Mouse (Mus musculus) CH12.LX (cell line): ENCODE data around the gene Lysmd3. TPM values are rescaled to one million over a fixed set of nuclear protein-coding genes. Genes with fewer than 3 reads are reported as not detected.
A peak's percentile ranks its signal among the peaks of the same experiment; 100 is the strongest.

Experiments used
- DNase-seq: peaks from one replicate; pipeline ENCODE4 v3.0.0-alpha.2; 2013; ENCODE audit errors: extremely low read depth
- H3K27ac ChIP-seq: 2 replicates; pipeline ENCODE4 v1.5.1; 2012; ENCODE audit warnings: low read depth, mild to moderate bottlenecking, control low read depth, moderate library complexity; ENCODE audit not compliant: insufficient read depth
- H3K27me3 ChIP-seq: replicated peaks from 2 replicates; pipeline ENCODE3; 2012; ENCODE audit warnings: inconsistent platforms
- H3K36me3 ChIP-seq, 2 experiments: replicated peaks in 1 of 2; 2 replicates each; pipeline versions ENCODE3 to v1.6.1; 2012; ENCODE audit warnings: inconsistent platforms in 1 of 2, low read length in 1 of 2, mild to moderate bottlenecking in 1 of 2, mixed read lengths in 1 of 2, moderate library complexity in 1 of 2; ENCODE audit not compliant: control insufficient read depth in 1 of 2, insufficient read depth in 1 of 2
- H3K4me1 ChIP-seq, 2 experiments: 2 replicates each; pipeline ENCODE4 v1.6.1; 2012; ENCODE audit warnings: inconsistent platforms in 1 of 2, moderate library complexity in 1 of 2; ENCODE audit not compliant: insufficient read depth in 2 of 2, control insufficient read depth in 1 of 2
- H3K4me2 ChIP-seq: 2 replicates; pipeline ENCODE4 v1.6.1; 2012; ENCODE audit warnings: low read depth, mild to moderate bottlenecking, control low read depth; ENCODE audit not compliant: poor library complexity, insufficient read depth, severe bottlenecking
- H3K4me3 ChIP-seq, 3 experiments: fragments of 150-350 bp in 1 of 3; sonication (generic) in 1 of 3; replicated peaks in 1 of 3; 2 replicates each; pipeline versions ENCODE3 to v1.5.1; 2011 to 2012; ENCODE audit warnings: low read depth in 2 of 3, low read length in 2 of 3, mild to moderate bottlenecking in 2 of 3, moderate library complexity in 2 of 3, control low read depth in 1 of 3, improper control_type of control experiment in 1 of 3, inconsistent platforms in 1 of 3, mixed read lengths in 1 of 3; ENCODE audit not compliant: poor library complexity in 1 of 3
- H3K79me2 ChIP-seq: replicated peaks from 2 replicates; pipeline ENCODE4 v1.6.1; 2012; ENCODE audit warnings: mild to moderate bottlenecking, moderate library complexity; ENCODE audit not compliant: control insufficient read depth, poor library complexity, insufficient read depth, severe bottlenecking; ENCODE audit errors: extremely low read depth
- H3K9ac ChIP-seq: 2 replicates; pipeline ENCODE4 v1.6.1; 2012; ENCODE audit warnings: low read depth, mild to moderate bottlenecking, control low read depth, moderate library complexity; ENCODE audit not compliant: insufficient read depth
- H3K9me3 ChIP-seq: replicated peaks from 2 replicates; pipeline ENCODE3; 2012; ENCODE audit warnings: low read length, inconsistent platforms, mixed read lengths
- BHLHE40 ChIP-seq: IDR thresholded peaks from 2 replicates; pipeline ENCODE4 v1.6.1; 2011; ENCODE audit warnings: mild to moderate bottlenecking, low read depth, low read length, improper control_type of control experiment
- CTCF ChIP-seq, 2 experiments: IDR thresholded peaks in 1 of 2; conservative IDR thresholded peaks in 1 of 2; 2 replicates each; pipeline ENCODE4 v1.5.1; 2011 to 2012; ENCODE audit warnings: low read depth in 2 of 2, low read length in 2 of 2, improper control_type of control experiment in 1 of 2, inconsistent platforms in 1 of 2, mild to moderate bottlenecking in 1 of 2, moderate library complexity in 1 of 2
- ELF1 ChIP-seq: IDR thresholded peaks from 2 replicates; pipeline ENCODE4 v1.6.1; 2014; ENCODE audit warnings: low read depth, mild to moderate bottlenecking, inconsistent platforms, low read length, improper control_type of control experiment
- EP300 ChIP-seq: IDR thresholded peaks from 2 replicates; pipeline ENCODE4 v1.6.1; 2011; ENCODE audit warnings: low read length, improper control_type of control experiment
- ETS1 ChIP-seq: conservative IDR thresholded peaks from 2 replicates; pipeline ENCODE4 v1.6.1; 2012; ENCODE audit warnings: low read depth, mild to moderate bottlenecking, inconsistent platforms, low read length, improper control_type of control experiment, moderate library complexity
- IRF4 ChIP-seq: IDR thresholded peaks from 2 replicates; pipeline ENCODE4 v1.6.1; 2014; ENCODE audit warnings: low read depth, mild to moderate bottlenecking, inconsistent platforms, low read length, improper control_type of control experiment
- KAT2A ChIP-seq: IDR thresholded peaks from 2 replicates; pipeline ENCODE4 v1.6.1; 2012; ENCODE audit warnings: low read length, improper control_type of control experiment, inconsistent platforms; ENCODE audit not compliant: insufficient replicate concordance
- MAX ChIP-seq: IDR thresholded peaks from 2 replicates; pipeline ENCODE4 v1.6.1; 2011; ENCODE audit warnings: low read length, improper control_type of control experiment
- MAZ ChIP-seq: IDR thresholded peaks from 2 replicates; pipeline ENCODE4 v1.6.1; 2012; ENCODE audit warnings: low read depth, mild to moderate bottlenecking, inconsistent platforms, low read length, improper control_type of control experiment, moderate library complexity
- MXI1 ChIP-seq: IDR thresholded peaks from 2 replicates; pipeline ENCODE4 v1.6.1; 2011; ENCODE audit warnings: mild to moderate bottlenecking, low read depth, low read length, improper control_type of control experiment
- MYC ChIP-seq: IDR thresholded peaks from 2 replicates; pipeline ENCODE4 v1.6.1; 2011; ENCODE audit warnings: low read depth, mild to moderate bottlenecking, improper control_type of control experiment, low read length
- POLR2A ChIP-seq: IDR thresholded peaks from 2 replicates; pipeline ENCODE4 v1.6.1; 2011; ENCODE audit warnings: low read depth, mild to moderate bottlenecking, improper control_type of control experiment, low read length
- POLR2AphosphoS2 ChIP-seq: IDR thresholded peaks from 2 replicates; pipeline ENCODE4 v1.6.1; 2011; ENCODE audit warnings: low read depth, low read length, improper control_type of control experiment
- RAD21 ChIP-seq: IDR thresholded peaks from 2 replicates; pipeline ENCODE4 v1.6.1; 2011; ENCODE audit warnings: low read depth, mild to moderate bottlenecking, low read length, improper control_type of control experiment, moderate library complexity
- SMC3 ChIP-seq: IDR thresholded peaks from 2 replicates; pipeline ENCODE4 v1.6.1; 2011; ENCODE audit warnings: low read depth, low read length, improper control_type of control experiment
- TCF12 ChIP-seq: IDR thresholded peaks from 2 replicates; pipeline ENCODE4 v1.6.1; 2014; ENCODE audit warnings: low read depth, mild to moderate bottlenecking, inconsistent platforms, low read length, improper control_type of control experiment
- UBTF ChIP-seq: IDR thresholded peaks from 2 replicates; pipeline ENCODE4 v1.6.1; 2012; ENCODE audit warnings: low read depth, mild to moderate bottlenecking, inconsistent platforms, low read length, improper control_type of control experiment, moderate library complexity
- USF2 ChIP-seq: conservative IDR thresholded peaks from 2 replicates; pipeline ENCODE4 v1.6.1; 2011; ENCODE audit warnings: low read depth, low read length, improper control_type of control experiment
- dilution Hi-C: fragments of 300-500 bp; cut with MboI; formaldehyde crosslinking; loops from 2 replicates; pipeline ENCODE4 v1.14.3; 2020; ENCODE audit warnings: low sequenced_read_pairs; ENCODE audit not compliant: extremely low pct_unique_long_range_greater_than_20kb, extremely low pct_ligation_motif_present
- in situ Hi-C: fragments of 300-500 bp; cut with MboI; formaldehyde crosslinking; loops from 3 replicates; pipeline ENCODE4 v1.14.3; 2019; ENCODE audit warnings: low sequenced_read_pairs, low pct_ligation_motif_present, low pct_unique_long_range_greater_than_20kb, mixed read lengths
- polyA plus RNA-seq: library from polyadenylated mRNA; unstranded; fragments of >175 nt; gene quantifications from 2 replicates; pipeline ENCODE4 v1.2.1, GENCODE M21; 2012; ENCODE audit warnings: low read depth; ENCODE audit not compliant: insufficient read length
- total RNA-seq, 2 experiments: library from RNA; depleted of rRNA; stranded (reverse); fragments of 300-350 nt in 1 of 2; fragments of >200 nt in 1 of 2; gene quantifications; 2 replicates each; pipeline ENCODE4 v1.2.3; 2012 to 2014

Gene Lysmd3
- total and polyA plus RNA-seq, 3 experiments, result 7.3 to 17.7 (median 15.1) TPM

- peak; percentile 77 for DNase-seq
- dilution Hi-C loops (no loop called here), in situ Hi-C loops (no loop called here)
- H3K9ac ChIP-seq, result 0 out of 2 replicates have a peak overlapping the region, but pooled peaks have one; percentile 8
- H3K9me3 ChIP-seq, result no peaks in the 10 kb centered on the region
- H3K4me2 ChIP-seq, result peak overlapping the region; percentile 73; the same call in 1 of the 2 replicates
- H3K4me3 ChIP-seq, result no peak overlapping the region
- H3K4me1 ChIP-seq, result peaks cover 6 to 38% of the 10 kb centered on the region in 2 experiments
- TF ChIP-seq SMC3, result peak; percentile 47
- TF ChIP-seq ETS1, result no peak
- peak; percentile 67; the same call in 1 of the 2 replicates for TF ChIP-seq ELF1
- TF ChIP-seq BHLHE40, result no peak
- TF ChIP-seq RAD21, result peak; percentile 15
- TF ChIP-seq CTCF (conservative IDR thresholded peaks at IDR 0.05 in 1 of 2, IDR thresholded peaks at IDR 0.05 in 1 of 2; ENCODE audit: low read depth in 2 of 2, low read length in 2 of 2), result peak; percentile 16 to 68; a peak in 2 of 4 replicates
- TF ChIP-seq IRF4, result peak; percentile 94
- no peak for TF ChIP-seq POLR2A
- peak; percentile 78 for TF ChIP-seq EP300
- H3K36me3 ChIP-seq, result peaks cover 5 to 31% of the 10 kb centered on the region in 2 experiments
- no peaks in the 10 kb centered on the region; the same call in 1 of the 2 replicates for H3K79me2 ChIP-seq
- H3K27ac ChIP-seq, result no peak overlapping the region
- no peaks in the 10 kb centered on the region for H3K27me3 ChIP-seq
These were observed 45.7 kb downstream of the Lysmd3 start for GRCm38 (mm10) chr13:81703148-81703547.

GRCm38 (mm10) chr13:81703621-81704020 lies 46.2 kb downstream of the Lysmd3 start:
- 0 out of 2 replicates have a peak overlapping the region, but pooled peaks have one; percentile 8 for H3K9ac ChIP-seq
- H3K9me3 ChIP-seq, result no peaks in the 10 kb centered on the region
- H3K27me3 ChIP-seq, result no peaks in the 10 kb centered on the region
- H3K79me2 ChIP-seq, result peaks cover 4% of the 10 kb centered on the region; the same call in 1 of the 2 replicates
- H3K36me3 ChIP-seq, result peaks cover 5 to 32% of the 10 kb centered on the region in 2 experiments
- TF ChIP-seq MAZ, result no peak
- peak; percentile 32; the same call in 1 of the 2 replicates for TF ChIP-seq ETS1
- dilution Hi-C loops, result no loop called here
- H3K4me3 ChIP-seq, result no peak overlapping the region
- peak; percentile 60 for DNase-seq
- H3K4me2 ChIP-seq, result peak overlapping the region; percentile 73
- in situ Hi-C loops, result no loop called here
- peaks cover 6 to 41% of the 10 kb centered on the region in 2 experiments for H3K4me1 ChIP-seq
- no peak overlapping the region for H3K27ac ChIP-seq

- H3K4me3 ChIP-seq, result no peak overlapping the region
- no peak overlapping the region for H3K4me2 ChIP-seq
- dilution Hi-C loops, result no loop called here
- H3K79me2 ChIP-seq, result peaks cover 13% of the 10 kb centered on the region
- no peaks in the 10 kb centered on the region for H3K27me3 ChIP-seq
- no peak for DNase-seq
- peaks cover 6 to 53% of the 10 kb centered on the region in 2 experiments for H3K4me1 ChIP-seq
- no peaks in the 10 kb centered on the region for H3K9me3 ChIP-seq
- TF ChIP-seq UBTF (no peak), POLR2AphosphoS2 (no peak), BHLHE40 (no peak), MYC (no peak), CTCF (conservative IDR thresholded peaks at IDR 0.05 in 1 of 2, IDR thresholded peaks at IDR 0.05 in 1 of 2; ENCODE audit: low read depth in 2 of 2, low read length in 2 of 2) (no peak), KAT2A (no peak), TCF12 (no peak), USF2 (no peak), EP300 (no peak), MXI1 (no peak), MAX (no peak)
- TF ChIP-seq, all 38 proteins: peak for 0
- in situ Hi-C loops, result no loop called here
- Histone ChIP-seq H3K27ac (no peak overlapping the region), H3K36me3 (peaks cover 5 to 16% of the 10 kb centered on the region in 2 experiments), H3K9ac (no peak overlapping the region)
These were observed 48.8 kb downstream of the Lysmd3 start for GRCm38 (mm10) chr13:81706311-81706710.
